Mouse (Mus musculus): ENCODE measurements at regions not wholly inside any gene's neighbourhood (a gene's known extent, or its start where the extent isn't known, plus 50 kb on each side); places are given as distances from the start of the nearest gene placed in this dataset.
"Not testable (repeated sequence)": the region's sequence is repeated elsewhere in the genome, so short reads cannot be mapped to it uniquely, and the experiment has no call there.

DNA sequence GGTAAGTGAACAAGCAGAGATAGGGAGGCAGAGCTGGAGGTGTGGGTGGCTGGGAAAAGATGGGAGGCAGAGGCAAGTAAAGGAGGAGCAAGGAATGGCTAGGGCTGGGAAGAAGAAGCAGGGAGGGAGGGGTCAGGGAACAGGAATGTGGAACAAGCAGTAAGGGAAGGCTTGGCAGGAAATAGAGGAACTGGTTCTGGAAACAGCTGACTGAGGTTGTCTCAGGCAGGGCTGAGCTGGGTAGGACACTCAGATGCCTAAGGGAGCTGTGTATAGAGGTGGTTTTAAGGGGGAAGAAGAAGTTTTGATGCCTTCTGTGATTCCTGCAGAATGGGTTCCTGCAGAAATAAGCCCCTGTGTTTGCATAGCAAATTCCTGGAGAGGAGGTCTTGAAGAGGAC is 92.7 kb downstream of the Nucb2 start:
- no peak for DNase-seq

DNA sequence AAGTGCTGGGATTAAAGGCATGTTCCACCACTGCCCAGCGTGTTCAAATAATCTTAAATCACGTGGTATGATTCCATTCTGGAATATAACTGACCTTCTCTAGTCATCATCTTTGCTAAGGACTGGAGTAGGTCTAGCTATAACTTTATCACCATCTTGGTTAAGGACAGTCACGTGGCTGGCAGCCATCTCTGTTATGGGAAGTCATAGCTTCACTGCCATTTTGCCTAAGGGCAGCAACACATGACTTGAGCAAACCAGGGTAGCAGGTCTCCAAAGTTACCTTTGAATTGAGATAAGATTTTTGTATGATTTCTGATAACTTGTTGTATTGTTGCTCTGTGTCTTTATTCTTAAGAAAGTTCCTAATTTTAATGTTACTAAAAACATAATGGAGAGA is 96.2 kb downstream of the Nucb2 start:
- DNase-seq: no peak

DNA sequence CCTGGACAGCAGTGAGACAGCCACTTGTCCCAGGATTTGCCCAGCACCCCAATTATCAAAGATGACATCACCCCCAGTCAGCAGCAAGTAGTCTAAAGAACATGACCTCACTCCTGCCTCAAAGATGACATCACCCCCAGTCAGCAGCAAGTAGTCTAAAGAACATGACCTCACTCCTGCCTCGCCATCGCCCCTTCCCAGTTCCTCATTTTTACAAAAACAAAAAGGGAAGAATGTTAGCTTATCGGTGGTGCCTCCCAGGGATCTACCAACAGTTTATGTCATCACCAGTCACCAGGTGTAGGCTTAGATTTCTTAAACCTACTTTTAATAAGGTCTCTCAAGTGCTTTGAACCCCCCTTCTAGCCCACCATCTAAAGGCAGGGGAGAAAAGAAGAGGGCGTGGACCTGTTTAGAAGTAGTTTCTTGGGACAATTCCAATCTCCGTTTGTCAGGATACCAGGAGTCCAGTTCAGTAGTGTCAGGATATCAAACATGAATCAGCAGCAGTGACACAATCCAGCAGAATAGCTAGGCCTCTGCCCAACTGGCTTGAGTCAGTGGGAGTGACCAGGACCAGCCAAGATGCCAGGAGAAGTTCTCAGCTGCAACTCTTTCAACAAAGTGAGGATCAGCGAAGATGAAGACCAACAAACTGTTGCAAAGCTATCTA is 99.1 kb downstream of the Nucb2 start:
- no peak for DNase-seq

DNA sequence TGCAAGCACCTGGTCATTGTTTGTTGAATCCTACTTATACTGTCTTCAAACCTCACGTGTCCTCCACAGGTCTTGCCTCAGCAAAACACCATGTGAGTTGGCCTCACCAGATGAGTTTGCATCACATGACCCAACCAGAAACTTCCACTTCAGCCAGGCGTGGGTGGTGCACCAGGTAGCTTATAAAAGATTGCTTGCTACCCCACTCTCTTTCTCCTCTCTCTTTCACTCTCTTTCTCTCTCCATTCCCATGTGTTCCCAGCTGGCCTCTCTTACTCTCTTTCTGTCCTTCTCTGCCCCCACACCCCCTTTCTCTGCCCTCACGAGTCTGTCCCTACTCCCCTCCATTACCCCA is 99.6 kb downstream of the Nucb2 start:
- DNase-seq: no peak

DNA sequence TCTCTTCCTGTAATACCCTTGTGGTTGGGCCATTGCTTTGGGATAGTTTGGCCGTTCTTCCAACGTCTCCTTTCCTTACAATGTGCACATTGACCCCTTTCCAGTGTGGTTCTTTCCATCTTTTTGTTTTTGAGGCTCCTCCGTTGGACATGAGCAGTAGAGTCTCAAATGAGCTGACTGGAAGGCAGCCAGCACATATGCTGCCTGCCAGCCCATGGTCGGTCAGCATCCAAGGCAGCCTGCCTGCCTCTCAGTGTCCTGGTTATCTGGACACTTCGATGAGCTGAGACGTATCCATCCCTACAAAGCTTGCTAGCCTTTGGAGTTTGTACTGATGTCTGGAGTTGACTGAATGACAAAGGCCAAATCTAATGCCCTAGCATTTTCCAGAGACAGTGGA is 102.1 kb downstream of the Nucb2 start:
- DNase-seq: no peak

DNA sequence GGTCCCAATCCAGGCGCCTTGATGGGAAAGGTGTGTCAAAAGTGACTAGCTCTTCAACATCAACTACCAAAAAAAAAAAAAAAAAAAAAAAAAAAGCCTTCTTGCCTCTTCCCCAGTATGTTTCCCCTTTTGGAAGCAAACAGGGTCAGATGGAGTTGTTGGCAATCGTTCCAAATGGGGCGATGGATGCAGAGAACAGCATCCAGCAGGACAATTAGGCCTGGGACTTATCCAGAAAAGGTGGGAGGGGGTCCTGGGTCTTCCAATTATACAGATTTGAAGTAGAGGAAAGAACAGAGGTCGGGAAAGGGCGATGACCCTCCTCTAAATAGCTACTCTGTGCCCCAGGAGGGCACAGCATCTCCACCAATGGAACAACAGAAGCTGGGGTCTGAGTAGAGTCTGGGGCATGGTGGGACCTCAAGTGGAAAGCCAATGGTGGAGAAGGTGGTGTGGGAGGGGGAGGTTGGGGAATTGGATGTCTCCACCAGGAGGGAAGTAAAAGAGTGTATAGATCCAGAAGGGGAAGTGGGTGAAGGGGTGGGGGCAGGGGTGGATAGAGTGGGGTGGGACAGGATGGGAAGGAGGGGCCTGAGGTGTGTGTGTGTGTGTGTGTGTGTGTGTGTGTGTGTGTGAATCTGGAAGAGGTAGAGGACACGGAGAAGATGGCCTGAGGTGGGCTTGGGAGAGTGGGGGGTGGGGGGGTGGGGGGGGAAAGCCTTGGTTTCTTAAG is 102.7 kb downstream of the Nucb2 start:
- DNase-seq: no peak

DNA sequence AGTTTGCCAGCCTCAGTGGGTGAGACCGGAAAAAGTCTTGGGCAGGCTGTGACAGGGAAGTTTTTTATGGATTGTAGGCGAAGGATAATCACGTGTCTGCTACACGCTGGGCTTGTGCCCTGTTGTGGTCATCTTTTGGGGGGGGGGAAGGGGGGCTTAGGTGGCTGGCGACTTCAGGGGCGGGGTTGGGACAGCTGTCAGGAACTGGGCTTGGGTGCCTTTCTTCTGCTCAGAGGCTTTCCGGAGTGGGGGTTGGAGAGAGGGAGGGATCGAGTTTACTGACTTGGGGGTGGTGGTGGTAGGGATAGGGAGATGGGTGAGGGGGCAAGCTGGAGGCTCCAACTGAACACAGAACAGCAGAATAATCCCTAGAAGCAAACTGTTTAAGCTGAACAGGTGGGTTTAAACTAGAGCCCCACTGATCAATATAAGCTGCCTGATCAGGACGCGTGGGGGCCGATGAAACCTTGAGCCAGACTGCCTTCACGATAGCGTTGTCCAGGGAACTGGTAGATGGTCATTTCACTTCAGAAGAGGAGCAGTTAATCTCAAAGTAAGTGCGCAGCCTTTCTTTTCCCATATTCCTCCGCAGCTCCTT is 103.6 kb downstream of the Nucb2 start:
- DNase-seq: no peak

DNA sequence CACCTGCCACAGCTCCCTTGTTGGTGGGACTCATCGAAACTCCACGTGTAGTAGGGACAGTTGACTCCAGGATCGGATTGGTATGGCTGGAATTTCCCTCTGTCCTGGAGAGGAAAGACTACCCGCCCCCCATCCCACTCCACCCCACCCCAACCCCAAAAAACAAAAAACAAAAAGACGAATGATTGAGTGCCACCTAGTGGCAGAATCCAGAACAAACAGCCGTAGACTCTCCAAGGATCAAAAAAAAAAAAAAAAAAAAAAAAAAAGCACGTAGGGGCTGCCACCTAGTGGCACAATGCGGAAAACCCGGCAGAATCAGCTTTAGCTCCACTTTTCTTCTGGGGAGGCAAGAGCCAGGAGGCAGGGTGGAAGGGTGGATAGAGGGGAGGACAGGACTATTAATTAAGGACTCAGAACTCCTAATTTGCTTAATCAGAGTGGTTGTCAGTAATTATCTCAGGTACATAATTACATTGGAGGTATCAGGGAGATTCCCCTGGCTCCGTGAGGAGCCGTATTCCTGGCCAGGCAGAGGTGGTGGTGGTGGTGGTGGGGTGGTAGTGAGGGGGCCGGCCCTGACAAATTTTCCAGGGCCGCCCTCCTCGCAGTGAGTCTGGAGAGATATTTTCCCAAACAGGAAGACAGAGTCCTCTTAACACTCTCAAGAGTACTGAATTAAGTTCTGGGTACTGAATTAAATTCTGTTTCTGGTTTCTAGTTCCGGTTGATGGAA is 104.3 kb downstream of the Nucb2 start:
- DNase-seq: peak; percentile 62

DNA sequence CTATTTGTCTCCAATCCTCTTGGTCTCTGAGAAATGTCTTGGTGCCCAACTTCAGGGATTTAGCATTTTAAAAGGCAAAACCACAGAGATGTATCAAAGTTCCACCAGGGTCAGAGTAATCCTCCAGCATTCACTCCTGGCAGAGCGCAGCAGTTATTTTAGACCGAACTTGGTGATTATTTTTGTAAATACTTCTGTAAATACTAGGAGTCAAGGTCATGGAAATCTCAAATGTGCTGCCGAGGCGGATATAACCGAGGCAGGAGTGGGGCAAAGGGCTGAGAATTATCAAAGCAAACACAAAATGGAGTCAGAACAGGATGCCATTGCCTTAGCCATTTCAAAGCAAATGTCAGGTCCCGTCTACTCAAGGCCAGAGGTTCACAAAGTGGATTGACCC is 105.2 kb downstream of the Nucb2 start:
- DNase-seq: no peak

DNA sequence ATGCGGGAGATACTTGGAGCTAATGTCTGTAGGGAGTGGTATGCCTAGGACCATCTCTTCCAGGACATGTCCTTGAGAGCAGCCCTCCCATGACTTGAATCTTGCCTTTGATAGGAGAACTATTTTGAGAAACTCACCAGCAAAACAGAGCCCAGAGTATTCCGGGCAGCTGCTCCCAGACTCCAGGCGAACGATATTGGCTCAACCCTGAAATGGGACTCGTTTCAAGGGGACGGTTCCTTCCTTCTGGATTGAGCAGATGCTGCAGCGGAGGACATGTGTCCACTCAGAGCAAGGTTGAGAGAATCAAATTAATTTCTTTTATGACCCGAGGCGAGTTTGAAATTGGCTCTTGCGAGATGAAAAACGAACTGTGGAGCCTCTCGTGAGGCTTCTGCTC is 105.7 kb downstream of the Nucb2 start:
- no peak for DNase-seq

DNA sequence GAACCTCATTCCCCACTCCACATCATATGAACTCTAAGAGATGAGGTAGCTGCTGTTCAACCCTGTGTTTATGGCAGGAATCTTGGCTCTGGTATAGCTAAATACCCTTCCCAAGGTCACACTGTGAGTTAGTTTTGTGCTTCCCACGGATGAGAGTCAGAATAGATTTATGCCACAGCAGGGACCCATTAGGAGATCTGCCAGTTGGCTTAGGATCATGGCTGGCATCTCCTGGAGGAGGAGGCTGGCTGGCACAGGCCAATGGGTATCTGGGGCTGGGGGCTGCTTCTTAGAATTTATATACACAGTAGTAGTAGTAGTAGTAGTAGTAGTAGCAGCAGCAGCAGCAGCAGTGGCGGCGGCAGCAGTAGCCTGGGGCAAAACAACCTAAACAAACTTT is 111.8 kb downstream of the Nucb2 start:
- no peak for DNase-seq

DNA sequence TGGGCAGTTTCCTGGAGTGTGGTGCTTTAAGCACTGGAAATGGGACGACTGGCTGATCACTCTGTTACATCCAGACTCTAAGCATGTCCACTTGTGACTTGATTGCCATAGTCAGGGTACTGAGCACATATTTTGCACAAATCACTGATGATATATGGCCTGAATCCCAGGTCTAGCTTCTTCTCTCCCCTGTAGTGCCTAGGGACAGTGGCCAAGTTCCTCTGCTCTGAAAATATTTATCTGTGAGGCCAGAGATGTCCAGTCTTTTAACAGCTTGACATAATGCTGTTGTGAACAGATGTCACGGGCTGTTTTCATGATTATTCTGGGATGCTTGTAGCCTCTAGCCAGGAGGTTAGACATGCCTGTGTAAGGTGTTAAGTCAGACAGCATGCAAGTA is 115.5 kb downstream of the Nucb2 start:
- no peak for DNase-seq

DNA sequence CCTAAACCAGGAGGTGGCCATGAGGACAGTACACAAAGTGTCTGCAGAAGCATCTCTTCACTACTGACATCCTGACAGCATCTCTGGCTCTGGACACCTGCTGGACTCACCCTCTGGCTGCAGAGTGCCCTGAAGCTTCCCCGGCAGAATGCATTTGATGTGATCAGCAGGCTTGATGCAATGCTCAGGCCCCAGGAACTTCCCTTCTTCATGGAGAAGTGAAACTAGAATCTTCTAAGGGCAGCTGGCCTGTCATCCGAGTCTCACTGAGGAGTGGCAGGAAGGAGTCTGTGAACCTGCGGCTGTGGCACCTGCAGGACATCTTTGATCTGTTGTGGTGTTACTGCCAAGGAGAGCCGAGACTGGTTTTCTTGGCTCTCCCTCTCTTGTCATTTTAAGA is 116.2 kb downstream of the Nucb2 start:
- peak; percentile 36 for DNase-seq

DNA sequence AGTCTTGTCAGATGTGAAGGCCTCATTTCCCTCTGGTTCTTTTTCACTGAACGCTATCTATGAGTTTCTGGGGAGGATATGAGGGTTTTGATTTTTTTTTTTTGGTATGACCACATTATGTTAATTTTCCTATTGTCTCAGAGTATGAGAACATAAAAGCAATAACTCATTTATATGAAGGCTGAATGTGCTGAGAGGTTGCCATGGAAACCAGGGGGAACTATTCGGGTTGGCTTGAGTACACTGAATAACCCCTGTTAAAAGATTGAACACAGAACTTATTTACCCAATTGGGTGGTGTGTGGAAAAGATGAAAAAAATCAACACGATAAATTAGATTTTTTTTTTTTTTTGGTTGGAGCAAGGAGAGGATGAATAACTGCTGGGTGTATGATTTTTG is 129.0 kb downstream of the Nucb2 start:
- no peak for DNase-seq

DNA sequence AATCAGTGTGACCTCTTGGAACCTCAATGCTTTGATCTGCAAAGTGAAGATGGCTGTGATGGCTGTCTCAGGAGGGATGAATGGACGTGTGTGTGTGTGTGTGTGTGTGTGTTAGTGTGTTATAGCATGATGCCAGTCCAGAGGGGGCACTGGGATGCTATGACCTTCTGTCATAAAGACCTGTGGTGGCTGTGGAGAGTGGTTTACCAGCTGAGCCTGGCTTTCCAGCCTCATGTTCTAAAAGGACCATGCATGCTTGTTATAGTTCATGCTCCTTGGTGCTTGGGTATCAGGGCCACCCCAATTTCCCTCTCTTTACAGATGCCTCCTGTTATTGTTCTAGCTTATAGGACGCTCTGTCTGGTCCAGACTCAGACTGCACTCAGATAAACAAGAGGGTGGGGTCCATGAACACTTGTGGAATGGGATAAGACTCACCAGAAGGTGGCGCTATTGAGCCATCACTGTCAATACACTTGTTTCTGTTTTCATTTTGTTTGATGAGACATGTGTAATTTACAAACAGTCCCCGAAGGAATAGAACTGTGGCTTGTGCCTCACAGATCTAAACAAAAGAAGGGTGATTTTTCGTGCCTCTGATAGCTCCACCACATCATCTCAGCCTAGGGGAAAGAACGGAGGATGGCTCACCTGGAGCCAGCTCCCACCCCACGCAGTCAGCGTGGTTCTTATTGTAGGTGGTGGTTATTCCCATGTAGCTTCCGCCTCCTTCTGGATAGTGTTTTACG is 140.9 kb downstream of the Nucb2 start:
- peak; percentile 29 for DNase-seq

DNA sequence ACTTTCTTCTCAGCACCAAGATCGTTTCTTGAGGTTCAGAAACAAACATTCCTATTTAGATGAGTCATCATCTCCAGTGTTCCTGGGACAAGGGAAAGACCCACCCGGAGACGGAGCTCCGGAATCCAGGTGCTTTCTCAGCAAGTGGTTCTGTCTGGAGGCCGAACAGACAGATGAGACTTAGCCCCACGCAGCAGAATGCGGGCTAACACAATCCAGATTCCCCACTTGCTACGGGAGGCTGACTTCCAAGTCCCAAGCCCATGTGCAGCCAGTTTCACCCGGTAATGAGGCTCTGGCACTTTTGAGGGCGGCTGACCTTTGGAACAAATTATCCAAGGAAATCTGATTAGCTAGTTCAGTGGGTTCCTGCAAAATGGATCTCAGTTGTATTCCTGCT is 150.3 kb downstream of the Nucb2 start:
- DNase-seq: no peak

DNA sequence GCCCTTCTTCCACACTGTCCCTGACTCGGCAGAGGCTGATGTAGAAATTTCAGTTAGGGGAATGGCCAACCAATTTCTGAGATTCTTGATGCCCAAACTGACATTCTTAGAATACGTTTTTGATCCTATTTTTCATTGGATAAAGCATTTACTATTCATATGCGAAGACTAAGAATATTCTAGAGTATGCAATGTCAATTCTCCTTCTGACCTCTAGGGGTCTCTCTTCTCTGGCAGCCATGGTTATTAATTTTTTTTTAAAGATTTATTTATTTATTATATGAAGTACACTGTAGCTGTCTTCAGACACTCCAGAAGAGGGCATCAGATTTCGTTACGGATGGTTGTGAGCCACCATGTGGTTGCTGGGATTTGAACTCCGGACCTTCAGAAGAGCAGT is 152.9 kb downstream of the Nucb2 start:
- not testable (repeated sequence) for DNase-seq

DNA sequence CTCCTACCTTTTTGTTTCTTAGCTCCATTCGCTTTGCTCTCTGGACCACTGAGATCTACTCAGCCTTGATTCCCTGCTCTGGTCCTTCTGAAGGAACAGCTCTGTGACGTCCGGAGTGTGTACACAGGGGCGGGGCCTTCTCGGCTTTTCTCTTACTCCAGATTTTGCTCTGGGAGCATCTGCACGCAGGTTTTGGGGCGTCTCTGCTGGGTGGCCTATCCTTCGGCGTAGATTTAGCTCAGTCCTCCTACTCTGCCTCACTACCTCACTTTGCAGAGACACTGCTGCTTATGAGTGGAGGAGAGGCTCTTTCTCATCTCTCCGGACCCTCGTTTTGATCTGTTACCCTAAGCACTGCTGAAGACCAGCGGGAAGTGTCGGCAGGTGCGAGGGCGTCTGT is 161.4 kb downstream of the Nucb2 start:
- DNase-seq: no peak

DNA sequence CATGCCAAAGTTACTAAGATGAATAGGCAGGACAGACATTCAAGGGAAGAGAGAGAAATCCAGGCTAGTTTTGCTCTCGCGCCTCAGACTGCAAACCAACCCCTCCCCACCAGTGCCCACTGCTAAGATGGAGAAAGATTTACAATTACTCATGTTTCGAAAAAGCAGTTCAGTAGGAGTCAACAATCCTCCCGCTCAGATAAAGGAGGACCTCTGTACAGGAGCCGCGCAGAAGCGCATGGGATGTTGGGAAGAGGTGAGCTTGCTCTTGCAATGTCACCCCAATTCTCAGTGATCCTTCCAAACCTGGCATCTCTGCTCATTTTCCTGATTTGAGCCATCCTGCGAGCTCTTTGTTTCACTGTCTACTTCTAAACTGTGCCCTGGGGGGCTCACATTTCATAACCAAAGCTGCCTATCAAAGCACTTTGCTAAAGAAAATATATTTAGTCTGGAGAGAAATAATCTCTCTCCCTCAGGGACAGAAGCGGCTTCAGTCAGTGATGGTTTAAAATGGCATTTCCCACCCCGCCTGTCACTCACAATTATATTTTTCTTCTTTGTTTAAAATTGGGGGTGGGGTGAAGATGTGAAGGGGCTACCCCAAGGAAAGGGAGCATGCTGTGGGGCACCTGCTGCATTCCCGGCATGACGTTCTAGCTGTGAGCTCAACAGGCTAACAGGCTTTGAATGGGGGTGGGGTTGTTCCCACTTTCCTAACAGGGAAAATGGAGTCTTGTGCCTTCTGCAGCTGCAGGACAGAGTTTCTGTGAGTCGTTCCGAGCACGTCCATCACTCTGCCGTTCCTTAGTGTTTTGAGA is 170.2 kb downstream of the Nucb2 start:
- DNase-seq: no peak

DNA sequence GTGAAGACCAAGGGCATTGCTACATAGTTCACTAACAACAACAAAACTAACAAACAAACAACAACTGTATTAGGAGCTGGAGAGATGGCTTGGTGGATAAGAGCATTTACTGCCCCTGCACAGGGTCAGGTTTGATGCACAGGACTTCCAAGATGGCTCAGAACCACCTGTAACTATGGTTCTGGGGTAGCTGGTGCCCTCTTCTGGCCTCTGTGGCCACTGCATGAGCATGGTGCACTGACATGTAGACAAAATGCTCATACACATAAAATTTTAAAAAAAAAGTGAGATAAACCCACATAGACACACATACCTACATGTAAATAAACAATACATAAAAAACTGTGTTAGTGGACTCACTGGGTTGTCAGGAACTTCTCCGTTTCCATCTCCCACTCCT is 172.5 kb downstream of the Nucb2 start:
- no peak for DNase-seq

DNA sequence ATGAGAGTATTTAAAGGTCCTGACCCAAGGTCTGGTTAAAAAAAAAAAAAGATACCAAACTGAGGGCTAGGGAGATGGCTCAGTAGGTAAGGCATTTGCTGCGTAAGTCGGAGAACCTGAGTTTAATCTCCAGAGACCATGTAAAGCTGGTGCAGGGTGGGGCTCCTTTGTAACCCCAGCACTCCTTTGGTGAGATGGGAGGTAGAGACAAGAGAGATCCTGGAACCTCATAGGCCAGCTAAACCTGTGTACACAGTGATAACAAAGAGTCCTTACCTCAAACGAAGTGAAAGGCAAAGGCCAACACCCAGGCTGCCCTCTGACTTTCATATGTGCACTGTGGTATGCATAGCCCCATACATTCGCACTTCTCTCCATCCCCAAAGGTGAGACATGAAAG is 175.0 kb downstream of the Nucb2 start:
- no peak for DNase-seq

DNA sequence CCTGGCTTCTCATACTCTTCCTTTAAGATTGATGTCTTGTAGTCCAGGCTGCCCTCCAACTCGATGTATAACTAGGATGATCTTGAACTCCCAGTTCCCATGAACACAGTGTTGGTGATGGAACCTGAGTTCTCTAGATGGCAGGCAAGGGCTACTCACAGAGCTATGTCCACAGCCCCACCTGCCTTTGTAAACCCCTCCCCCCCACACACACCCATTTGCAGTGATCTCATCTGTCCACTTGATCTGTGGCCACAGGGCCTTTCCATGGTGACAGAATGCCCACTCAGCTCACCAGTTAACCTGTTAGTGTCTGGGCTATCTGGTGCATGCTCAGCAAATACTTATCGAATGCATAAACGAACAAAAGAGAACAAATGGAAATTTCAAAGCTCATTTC is 176.4 kb downstream of the Nucb2 start:
- no peak for DNase-seq

Data from thymus, postnatal 14 days (tissue).